Mouse (Mus musculus): ENCODE data around the gene G430095P16Rik.
A peak's percentile ranks its signal among the peaks of the same experiment; 100 is the strongest.

Gene G430095P16Rik

DNA sequence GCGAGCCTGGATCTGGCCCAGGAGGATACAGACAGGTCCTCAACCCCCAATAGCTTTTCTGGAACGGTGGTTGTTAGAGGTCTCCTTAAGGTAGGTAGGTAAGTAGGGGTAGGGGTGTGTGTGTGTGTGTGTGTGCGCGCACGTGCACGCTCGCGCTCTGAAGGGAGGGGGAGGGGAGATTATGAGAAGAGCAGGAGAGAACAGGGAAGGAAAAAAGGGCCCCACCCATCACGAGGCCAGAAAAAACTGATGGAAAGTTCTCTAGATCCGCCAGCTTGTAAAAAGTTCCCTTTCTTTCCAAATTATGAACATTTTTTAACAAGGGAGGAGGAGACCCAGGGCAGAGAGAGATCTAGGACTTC lies 20.2 kb downstream of the G430095P16Rik start:
- peak; percentile 48 for DNase-seq (ENCODE audit: low spot score)

DNA sequence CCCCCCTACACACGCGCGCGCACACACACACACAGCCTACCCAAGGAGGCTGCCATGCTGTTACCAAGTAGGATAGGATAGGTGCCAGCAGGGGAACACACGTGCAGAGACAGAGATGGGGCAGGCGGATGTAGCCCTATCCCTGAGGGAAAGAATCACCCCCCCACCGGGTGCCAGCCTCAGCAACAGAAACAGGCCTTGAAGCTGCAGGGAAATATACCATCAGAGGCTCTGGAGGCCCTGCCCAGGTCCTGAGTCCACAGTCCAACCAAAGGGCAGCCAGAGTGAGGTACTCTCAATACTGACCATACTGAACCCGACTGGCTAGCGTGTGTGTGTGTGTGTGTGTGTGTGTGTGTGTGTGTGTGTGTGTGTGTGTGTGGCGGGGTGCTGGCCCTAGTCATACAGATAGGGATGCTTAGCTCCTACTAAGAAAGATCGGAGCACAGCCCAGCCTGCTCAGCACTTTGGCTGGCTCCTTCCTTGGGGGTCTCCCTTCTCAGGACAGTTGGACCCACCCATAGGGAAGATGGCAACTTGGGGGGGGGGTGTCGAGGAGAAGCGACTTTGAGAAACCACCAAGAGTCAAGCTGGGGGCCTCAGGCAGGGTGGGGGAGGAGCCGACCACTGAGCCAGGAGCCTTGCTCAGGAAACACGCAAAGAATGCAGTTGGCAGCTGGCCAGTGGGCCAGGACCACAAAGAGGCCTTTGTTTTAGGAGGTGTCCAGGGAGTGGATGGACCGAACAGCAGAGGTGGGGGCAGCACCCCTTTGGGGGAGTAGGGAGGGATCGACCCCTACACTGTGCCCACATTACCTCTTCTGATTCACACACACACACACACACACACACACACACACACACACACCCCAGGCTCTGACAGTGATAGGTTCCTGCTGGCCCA lies 21.0 kb downstream of the G430095P16Rik start:
- peak; percentile 82 for DNase-seq (ENCODE audit: low spot score)

DNA sequence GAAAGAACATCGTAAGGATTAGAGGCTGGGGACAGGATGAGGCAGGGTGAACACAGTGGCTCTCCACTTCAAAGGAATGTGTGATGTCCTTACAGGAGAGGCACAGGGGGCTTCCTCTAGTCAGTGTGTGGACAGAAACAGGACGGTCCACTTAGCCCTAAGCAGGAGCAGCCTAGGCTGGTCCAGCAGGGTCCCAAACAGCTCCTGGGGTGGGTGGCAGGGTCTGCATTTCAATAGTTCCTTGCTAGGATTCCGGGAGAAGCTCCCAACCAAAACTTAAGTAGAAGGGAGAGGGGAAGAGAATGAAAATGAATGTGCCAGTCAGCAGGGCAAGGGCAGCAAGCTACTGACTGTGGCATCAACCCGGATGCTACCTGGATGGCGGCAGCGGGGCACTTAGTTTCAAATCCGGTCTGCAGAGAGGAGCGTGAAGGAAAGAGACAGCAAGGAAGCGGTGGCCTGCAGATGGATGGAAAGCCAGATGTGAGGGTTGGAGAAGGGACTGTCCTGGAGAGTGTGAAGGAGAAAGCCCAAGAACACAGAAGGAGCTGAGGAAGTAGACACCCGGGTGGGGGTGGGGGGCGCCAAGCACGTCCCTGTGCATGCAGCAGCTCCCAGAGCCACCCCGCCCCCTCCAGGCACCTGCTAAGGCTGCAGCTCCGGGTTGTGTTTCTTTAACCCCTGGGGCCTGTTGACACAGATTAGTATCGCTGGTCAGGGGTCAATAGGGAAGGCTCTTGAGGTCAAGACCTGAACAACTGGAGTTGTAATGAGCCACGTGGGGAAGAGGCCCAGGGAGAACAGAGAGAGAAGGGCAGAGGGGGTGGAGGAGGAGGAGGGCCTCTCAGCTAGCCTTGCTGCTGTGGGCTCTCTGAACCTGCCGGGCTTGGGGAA lies 22.5 kb downstream of the G430095P16Rik start:
- no peak for DNase-seq (ENCODE audit: low spot score)

DNA sequence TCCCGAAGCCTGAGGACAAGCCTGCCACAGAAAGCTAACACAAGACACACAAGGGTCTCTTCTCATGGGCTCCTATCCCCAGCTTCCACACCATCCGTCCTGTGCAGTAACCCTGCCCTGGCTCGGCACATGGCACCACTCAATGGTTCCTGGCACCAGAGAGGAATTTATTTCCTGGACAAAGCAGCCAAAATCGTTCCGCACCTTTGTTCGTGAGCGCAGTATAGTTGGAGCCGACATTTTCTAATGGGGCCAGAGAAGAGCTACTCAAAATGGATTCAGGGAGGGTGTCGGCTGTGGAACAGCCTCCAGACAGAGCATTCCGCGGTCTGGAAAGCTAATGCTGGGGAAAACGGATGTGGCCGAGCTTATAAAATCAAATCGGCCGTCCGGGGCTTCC lies 26.7 kb downstream of the G430095P16Rik start:
- no peak for DNase-seq (ENCODE audit: low spot score)

DNA sequence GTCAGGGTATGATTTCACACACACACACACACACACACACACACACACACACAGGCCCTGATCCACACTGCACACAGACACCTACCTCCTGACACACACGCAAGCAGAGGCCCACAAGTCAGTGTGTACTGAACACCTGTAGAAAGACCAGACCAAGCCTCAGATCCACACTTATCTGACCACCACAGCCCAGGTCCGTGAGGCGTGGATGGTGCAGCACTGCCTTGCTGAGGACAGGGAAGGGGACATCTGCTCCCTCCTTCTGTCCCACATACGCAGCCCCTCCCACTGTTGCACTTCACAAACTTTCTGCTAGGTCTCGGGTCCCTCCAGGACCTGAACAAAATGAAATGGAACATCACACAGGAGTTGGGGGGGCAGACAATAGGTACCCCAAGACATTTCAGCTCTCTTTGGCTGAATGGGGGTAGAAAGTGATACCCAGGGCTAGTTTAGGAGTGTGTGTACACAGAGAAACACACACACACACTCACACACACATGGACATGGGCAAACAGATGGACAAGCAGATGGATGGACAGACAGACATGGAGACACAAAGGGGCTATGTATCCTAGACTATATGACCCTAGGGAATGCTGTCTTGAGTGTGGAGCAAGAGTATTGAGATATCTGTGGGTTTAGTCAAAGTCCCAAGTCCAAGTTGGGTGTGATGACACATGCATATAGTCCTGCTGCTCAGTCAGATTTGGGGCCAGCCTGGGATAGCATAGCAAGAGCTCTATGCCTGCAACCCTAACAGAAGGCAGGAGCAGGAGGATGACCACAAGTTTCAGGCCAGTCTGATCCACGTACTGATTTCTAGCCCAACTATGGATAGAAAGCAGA lies 30.2 kb downstream of the G430095P16Rik start:
- DNase-seq (ENCODE audit: low spot score) = no peak

DNA sequence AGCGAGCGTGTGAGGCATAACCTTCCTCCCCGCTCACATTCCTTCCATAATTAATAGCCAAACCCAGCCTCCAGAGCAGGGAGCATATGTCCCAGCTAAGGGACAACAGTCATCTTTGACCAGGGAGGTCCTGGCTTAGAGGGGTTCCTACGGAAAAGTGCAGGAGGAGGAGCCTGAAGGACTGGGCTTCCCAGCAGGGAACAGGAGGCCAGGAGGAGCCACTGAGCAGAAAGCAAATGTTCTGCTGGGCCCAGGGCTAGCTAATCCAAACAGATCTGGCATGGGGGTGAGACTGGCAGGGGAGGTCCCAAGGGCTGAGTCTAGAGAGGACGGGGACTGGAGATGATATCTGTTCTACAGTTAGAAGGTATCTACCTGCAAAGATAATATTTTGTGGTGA lies 34.7 kb downstream of the G430095P16Rik start:
- no peak for DNase-seq (ENCODE audit: low spot score)

DNA sequence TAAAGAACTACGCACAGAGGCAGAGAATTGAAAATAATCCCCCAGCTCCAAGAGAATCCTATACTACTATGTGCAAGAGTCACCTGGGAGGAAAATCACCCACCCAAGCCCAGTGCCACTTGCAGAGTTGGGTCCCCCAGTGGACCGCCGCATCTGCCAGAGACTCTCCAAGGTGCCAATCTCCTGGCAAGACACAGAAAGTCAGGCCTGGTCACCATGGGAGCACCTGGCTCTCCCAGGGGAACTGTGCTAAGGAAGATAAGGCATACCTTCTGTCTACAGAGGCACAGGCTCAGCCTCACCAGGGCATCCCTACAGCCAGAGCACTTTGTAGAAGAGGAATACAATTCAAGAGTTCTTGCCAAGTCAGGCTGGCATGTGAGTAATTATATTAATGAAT lies 35.5 kb downstream of the G430095P16Rik start:
- DNase-seq (ENCODE audit: low spot score) = no peak

DNA sequence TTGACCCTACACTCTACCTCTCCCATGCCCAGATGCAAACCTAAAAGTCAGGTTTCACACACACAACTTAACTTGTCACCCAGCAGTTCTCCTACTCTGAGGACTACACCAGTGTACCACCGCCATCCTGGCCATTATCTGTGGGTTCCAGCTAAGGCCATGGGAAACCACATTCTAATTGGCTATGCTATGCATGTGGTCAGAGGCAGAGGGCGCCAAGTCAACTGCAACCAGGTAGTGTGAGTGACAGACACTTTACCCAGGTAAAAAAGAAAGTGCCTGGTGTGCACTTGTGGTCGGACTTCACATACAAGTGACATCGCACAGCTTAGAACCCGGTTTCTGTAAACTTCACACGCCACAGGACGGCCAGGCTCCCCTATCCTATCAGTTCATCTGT lies 36.3 kb downstream of the G430095P16Rik start:
- no peak for DNase-seq (ENCODE audit: low spot score)

DNA sequence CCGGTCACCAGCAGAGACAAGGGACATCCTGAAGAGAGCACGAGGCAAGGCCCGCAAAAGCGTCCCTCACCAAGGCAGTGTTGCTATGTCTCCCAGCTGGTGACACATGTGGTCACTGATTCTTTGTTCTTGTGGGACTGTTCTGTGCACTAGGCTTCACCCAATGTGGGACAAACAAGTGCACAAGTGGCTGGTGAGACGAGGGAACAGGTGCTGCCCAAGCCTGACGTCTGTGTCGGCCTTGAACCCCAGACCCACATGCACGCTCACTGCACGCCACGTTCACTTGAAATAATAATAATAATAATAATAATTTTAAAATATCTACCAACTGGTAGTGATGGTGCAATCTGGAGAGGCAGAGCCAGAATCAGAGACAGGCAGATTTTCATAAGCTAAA lies 36.9 kb downstream of the G430095P16Rik start:
- no peak for DNase-seq (ENCODE audit: low spot score)

DNA sequence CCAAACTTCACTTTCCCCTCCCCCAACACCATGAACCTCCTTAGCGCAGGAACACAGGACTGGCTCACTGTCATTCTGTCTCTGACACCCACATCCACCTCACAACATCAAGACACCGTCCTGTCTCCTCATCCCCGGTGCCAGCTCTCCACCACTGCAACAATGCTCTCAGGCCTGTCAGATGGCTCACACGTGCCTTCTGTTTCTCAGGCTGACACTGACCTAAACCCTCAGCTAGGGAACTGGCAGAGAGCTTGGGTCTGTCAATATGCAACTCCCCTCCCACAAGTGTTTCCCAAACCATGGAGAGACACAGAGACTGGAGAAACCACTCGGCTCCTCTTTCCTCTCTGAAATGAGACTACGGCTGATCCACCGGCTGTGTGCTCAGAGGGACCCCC lies 37.6 kb downstream of the G430095P16Rik start:
- DNase-seq (ENCODE audit: low spot score) = no peak

DNA sequence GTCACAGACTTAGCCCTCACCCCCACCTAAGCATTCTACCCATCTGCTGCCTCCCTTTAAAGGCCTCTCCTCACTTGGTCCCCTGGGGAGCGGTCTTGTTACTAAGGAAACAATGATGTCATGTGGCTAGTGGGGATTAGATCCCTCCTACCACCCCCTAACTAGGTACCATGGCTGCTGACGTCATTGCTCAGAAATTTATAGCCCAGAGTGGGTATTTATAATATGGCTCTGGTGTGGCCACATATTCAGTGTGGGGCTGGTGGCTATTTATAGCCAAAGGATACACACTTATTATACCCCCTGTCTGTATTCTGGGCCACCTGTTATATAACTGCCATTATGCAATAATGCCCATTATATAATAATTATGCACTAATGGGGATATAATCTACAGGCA lies 38.1 kb downstream of the G430095P16Rik start:
- peak; percentile 63 for DNase-seq (ENCODE audit: low spot score)

DNA sequence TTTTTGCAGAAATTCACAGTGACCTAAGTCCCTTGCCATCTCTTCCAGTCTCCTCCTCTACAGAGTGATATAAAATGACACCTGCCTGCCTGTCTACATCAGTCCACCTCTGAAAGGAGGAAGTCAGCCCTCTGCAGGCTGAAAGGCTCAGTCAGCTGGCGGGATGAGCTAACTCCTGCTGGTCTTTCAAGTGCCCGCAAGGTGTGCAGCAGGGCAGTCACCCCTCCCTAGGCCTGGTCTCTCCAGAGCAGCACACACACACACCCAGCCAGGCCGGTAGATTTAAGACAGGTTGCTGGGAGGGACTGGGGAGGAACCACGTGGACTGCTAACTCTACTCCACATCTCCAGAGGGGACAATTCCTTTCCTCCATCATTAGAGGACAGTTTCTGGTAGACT lies 41.3 kb downstream of the G430095P16Rik start:
- DNase-seq (ENCODE audit: low spot score) = no peak

DNA sequence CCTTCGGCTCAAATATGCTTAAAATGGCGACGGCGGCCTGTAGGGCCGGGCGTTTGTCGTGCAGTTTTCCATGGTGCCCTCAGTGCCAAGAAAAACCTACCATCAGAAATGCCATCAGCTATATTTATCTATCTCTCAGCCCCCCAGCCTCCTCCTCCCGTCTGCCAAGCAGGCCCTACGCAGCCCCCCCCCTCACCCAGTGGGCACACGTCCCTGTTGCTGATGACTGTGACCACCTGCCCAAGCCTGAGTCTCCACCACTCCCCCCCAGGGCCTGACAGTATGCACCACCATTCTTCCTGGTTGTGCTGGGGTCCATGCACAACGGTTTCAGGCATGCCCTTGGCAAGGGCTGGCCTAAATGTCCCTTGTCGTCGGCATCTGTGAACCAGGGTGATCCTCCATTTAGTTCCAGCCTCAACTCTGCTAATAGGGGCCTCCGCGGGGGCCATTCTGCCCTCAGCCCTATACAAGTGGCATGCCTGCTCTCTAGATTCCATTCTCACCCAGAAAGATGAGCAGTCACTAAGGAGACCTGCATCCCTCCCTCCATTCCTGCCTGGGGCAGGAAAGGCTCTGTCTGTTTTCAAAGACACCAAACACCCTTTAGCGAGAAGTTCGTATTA lies 42.2 kb downstream of the G430095P16Rik start:
- DNase-seq (ENCODE audit: low spot score) = no peak

DNA sequence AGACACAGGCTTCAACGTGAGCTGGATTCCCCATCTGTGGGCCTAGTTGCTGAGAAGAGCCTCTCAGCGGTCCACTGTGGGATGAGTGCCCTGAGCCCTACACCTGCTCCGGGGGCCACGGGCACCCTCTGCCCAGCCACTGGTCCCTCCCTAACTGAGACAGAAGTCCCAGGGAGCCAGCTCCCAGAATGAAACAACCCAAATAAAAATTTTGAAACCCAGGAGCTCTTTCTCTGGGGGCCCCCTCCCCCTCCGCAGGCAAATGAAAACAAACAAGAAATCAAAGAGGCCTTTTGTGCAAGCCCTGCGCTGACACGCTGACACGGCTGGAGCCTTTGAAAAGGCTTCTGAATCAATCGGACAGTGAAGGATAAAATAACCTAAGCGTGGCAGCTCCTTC lies 42.8 kb downstream of the G430095P16Rik start:
- DNase-seq (ENCODE audit: low spot score) = no peak

DNA sequence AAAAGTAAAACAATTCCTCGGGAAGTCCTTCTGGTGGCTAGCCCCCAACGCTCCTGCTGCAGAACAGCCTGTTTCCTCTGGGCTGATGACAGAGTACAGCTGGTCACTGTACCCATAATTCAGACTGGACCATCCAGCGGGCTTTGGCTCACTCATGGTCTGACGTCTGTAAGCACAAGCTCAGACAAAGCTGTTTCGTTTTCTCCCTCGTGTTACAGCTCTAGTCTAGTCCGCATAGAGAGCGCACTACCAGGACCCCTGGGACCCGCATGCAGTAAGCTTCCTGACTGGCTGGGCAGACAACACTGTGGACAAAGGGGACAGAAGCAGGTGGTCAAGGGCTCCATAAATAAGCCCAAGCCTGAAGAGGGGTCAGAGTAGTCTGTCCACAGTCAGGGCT lies 43.6 kb downstream of the G430095P16Rik start:
- DNase-seq (ENCODE audit: low spot score) = no peak

DNA sequence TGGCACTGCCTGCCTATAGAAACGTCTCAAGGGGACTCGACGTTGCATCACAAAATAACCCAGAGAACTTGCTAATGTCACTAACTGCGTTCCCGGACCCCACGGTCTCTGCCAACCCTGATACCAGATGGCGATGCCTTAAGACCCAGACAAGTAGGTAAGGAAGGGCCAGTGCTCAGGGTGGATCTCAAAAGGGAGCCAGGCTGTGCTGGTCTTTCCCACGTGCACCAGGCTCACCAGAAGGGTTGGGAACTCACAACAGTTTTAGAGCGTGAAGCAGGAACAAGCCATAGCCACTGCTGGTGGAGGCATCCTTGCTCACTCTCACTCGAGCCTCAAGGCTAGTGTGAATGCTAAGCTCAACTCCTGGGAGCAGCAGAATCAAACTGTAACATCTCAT lies 44.4 kb downstream of the G430095P16Rik start:
- no peak for DNase-seq (ENCODE audit: low spot score)

DNA sequence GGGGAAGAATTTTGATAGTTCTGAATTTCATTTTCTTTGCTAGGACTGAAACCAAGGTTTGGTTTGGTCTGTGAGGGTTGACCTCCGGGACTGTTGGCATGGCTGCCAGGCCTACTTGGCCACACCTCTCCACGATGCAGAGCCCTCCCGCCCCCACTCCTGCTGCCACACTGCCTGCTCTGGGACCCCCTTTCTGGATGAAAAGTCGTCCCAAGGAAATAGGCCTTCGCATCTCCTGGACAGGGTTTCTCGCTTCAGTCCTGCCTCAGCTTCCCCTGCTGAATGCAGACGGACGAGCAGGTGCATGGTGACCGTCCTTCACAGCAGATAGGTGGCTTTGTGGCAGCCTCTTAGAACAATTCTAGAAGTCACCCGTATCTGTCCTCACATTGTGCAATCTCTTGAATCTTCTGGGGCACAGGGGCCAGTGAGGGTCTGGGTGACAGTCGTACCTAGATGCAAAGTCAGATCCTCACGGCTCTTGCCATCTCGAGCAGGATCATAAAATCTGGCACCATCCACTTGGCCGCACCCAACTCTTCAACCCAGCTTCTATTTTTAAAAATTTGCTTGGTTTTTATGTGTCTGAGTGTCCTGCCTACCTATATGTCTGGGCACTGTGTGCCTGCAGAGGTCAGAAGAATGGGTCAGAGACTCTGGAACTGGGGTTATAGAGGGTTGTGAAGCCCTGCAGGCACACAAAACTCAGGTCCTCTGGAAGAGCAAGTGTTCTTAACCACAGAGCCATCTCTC lies 45.7 kb downstream of the G430095P16Rik start:
- no peak for DNase-seq (ENCODE audit: low spot score)

DNA sequence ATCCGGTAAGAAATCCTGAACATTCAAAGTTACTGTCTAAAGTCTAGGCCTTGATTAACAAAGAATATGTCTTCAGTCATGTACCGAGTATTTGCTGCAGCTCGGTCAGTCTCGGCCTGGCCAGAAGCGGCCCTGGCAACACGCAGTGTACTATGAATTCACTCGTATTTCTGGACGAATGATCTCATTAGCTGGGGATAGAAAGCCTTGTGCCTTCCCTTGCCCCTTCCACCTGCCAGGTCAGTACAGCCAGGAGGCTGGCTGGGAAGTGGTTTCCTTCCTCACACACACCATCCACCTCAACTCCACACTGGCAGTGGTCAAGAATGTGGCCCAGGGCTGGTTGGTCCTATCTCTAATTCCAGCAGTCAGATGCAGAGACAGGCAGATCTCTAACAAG lies 46.5 kb downstream of the G430095P16Rik start:
- no peak for DNase-seq (ENCODE audit: low spot score)

DNA sequence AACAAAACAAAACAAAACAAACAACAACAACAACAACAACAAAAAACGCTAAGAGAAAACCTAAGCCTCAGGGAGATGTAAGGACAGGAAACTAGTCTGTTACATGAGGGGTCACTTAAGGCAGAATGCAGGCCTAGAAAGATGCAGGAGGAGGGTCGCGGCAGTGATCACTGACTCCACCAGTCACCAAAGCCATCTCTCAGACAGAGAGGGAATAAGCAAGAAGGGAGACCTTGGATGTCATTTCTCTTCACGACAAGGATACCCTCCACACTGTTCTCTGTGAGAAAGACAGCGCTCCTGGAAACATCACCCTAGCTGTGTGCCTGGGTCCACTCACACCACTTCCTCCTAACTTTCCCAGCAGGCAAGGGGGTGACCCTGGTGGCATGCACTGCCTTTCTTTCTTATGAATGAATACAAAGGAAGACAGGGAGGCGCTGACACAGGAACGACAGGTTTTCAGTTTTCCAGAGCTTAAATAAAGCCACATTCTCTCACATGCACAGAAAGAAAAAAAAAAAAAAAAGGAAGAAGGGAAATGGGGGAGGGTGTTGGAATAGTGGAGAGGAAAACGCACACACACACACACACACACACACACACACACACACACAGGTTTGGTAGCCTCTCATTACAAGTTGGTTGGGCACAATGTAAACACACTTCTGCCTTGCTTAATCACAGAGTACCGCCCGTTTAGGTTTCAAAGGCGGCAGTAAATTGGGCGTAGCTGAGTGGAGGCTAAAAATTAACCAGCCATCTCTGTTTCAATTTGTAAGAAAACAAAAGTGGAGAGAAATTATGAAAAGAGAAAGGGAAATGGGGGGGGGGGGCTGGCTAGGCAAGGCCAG lies 47.5 kb downstream of the G430095P16Rik start:
- DNase-seq (ENCODE audit: low spot score) = no peak

Data from MN1 (cell line).